Comparison of ENCODE assay signal across 42 mouse cellular contexts in genomic region chr9:56903662-56904061, GRCm38 (mm10). TPM values are rescaled to one million over a fixed set of nuclear protein-coding genes. Genes with fewer than 3 reads are reported as not detected.
"Had no signal": no experiment of that assay in that cellular context is flagged by ENCODE, and none has a peak within 500 bp of the region (broad histone marks: within the 10 kb centered on the region; RNA-seq: fewer than 3 reads in every experiment).

No protein-coding gene starts in this region.

- H3K4me3 ChIP-seq: heart, embryonic 10.5 days; heart, embryonic 12.5 days; heart, embryonic 13.5 days; heart, embryonic 15.5 days; hindbrain, embryonic 10.5 days; hindbrain, embryonic 12.5 days; hindbrain, embryonic 13.5 days; hindbrain, embryonic 15.5 days; intestine, embryonic 15.5 days; kidney, embryonic 15.5 days; layer of hippocampus, adult 2 months; left cerebral cortex, adult 2 months had no signal

- H3K27me3 ChIP-seq: heart, embryonic 12.5 days; heart, embryonic 13.5 days; heart, embryonic 15.5 days; hindbrain, embryonic 12.5 days; hindbrain, embryonic 13.5 days; hindbrain, embryonic 15.5 days; intestine, embryonic 15.5 days; kidney, embryonic 15.5 days had no signal

- H3K36me3 ChIP-seq: heart, embryonic 10.5 days; heart, embryonic 15.5 days; hindbrain, embryonic 10.5 days; hindbrain, embryonic 12.5 days; hindbrain, embryonic 13.5 days; hindbrain, embryonic 15.5 days; intestine, embryonic 15.5 days; kidney, embryonic 15.5 days had no signal

- H3K4me1 ChIP-seq: hindbrain, embryonic 15.5 days had no signal

- DNase-seq: heart, postnatal 10 days; heart, postnatal 36 days; heart, postnatal 4 days; kidney, adult 11 months; kidney, adult 18-20 months; kidney, adult 2 months; kidney, adult 8-10 months; kidney, adult 9 months; kidney, postnatal 10 days; kidney, postnatal 14 days; kidney, postnatal 25 days; kidney, postnatal 36 days; kidney, postnatal 4 days; layer of hippocampus, adult 9-11 months; layer of hippocampus, postnatal 36 days had no signal

- H3K9ac ChIP-seq: heart, embryonic 12.5 days; heart, embryonic 13.5 days; heart, embryonic 15.5 days; hindbrain, embryonic 12.5 days; hindbrain, embryonic 13.5 days; hindbrain, embryonic 14.5 days; hindbrain, embryonic 15.5 days; intestine, embryonic 15.5 days; kidney, embryonic 15.5 days had no signal

- H3K27ac ChIP-seq: heart, embryonic 10.5 days; heart, embryonic 13.5 days; heart, embryonic 15.5 days; hindbrain, embryonic 10.5 days; hindbrain, embryonic 12.5 days; hindbrain, embryonic 13.5 days; hindbrain, embryonic 14.5 days; hindbrain, embryonic 15.5 days; hindbrain, postnatal 0 days; intestine, embryonic 15.5 days; kidney, embryonic 15.5 days; kidney, postnatal 0 days; layer of hippocampus, adult 2 months; left cerebral cortex, adult 2 months had no signal

- H3K9me3 ChIP-seq: heart, embryonic 10.5 days; heart, embryonic 12.5 days; heart, embryonic 13.5 days; heart, embryonic 15.5 days; hindbrain, embryonic 10.5 days; hindbrain, embryonic 12.5 days; hindbrain, embryonic 13.5 days; hindbrain, embryonic 15.5 days; intestine, embryonic 15.5 days; kidney, embryonic 15.5 days had no signal

- ATAC-seq: hindbrain, embryonic 16.5 days; hindbrain, postnatal 0 days; inflammation-experienced regulatory T-cells, adult 6 months; intestine, embryonic 15.5 days; intestine, embryonic 16.5 days; intestine, postnatal 0 days had no signal

- H3K4me2 ChIP-seq: heart, embryonic 11.5 days; heart, embryonic 12.5 days; heart, embryonic 13.5 days; heart, embryonic 15.5 days; hindbrain, embryonic 12.5 days; hindbrain, embryonic 13.5 days; hindbrain, embryonic 14.5 days; hindbrain, embryonic 15.5 days; intestine, embryonic 15.5 days; kidney, embryonic 15.5 days had no signal

RNA-seq across cellular contexts. Expression of gene Cspg4, which starts 38.8 kb away (rescaled TPM):
- total RNA-seq: hematopoietic stem cell, adult 5-6 weeks had no signal
- polyA plus RNA-seq: inflammation-experienced regulatory T-cells, adult 6 months had no signal

RNA-seq across cellular contexts. Expression of gene Odf3l1, which starts 39.2 kb away (rescaled TPM):
- total RNA-seq: heart, postnatal 25 days; heart, postnatal 36 days; hematopoietic stem cell, adult 5-6 weeks; layer of hippocampus, adult 18-20 months; layer of hippocampus, adult 2 months; layer of hippocampus, adult 8-10 months; layer of hippocampus, postnatal 14 days; layer of hippocampus, postnatal 25 days; layer of hippocampus, postnatal 36 days; left cerebral cortex, adult 18-20 months; left cerebral cortex, adult 2 months had no signal
- polyA plus RNA-seq: hindbrain, embryonic 13.5 days; hindbrain, embryonic 14.5 days; hindbrain, embryonic 16.5 days; inflammation-experienced regulatory T-cells, adult 6 months had no signal
